Mouse (Mus musculus): ENCODE data around the gene Mob2. TPM values are rescaled to one million over a fixed set of nuclear protein-coding genes. Genes with fewer than 3 reads are reported as not detected.

Mob2 gene
- total RNA-seq, 2 experiments from 2014 or later: 50.1 to 52.1 TPM

- DNase-seq (ENCODE audit: low spot score in 2 of 2): no peak
These were observed 30.8 kb downstream of the Mob2 start for GRCm38 (mm10) chr7:142030073-142030472.

- DNase-seq (ENCODE audit: low spot score in 2 of 2): no peak
These were observed 34.9 kb downstream of the Mob2 start for GRCm38 (mm10) chr7:142025926-142026325.

GRCm38 (mm10) chr7:142025196-142025595, 35.7 kb downstream of the Mob2 start:
- no peak for DNase-seq (ENCODE audit: low spot score in 2 of 2)

GRCm38 (mm10) chr7:142020827-142021226, 40.0 kb downstream of the Mob2 start:
- DNase-seq (ENCODE audit: low spot score in 2 of 2): no peak

- DNase-seq (ENCODE audit: low spot score in 2 of 2): no peak
These were observed 41.2 kb downstream of the Mob2 start for GRCm38 (mm10) chr7:142019699-142020098.

- DNase-seq (ENCODE audit: low spot score in 2 of 2): no peak
These were observed 44.3 kb downstream of the Mob2 start for GRCm38 (mm10) chr7:142016562-142016961.

- no peak for DNase-seq (ENCODE audit: low spot score in 2 of 2)
These were observed 59.1 kb downstream of the Mob2 start for GRCm38 (mm10) chr7:142001597-142002340.

- no peak for DNase-seq (ENCODE audit: low spot score in 2 of 2)
These were observed 60.2 kb downstream of the Mob2 start for GRCm38 (mm10) chr7:142000661-142001060.

- DNase-seq (ENCODE audit: low spot score in 2 of 2): no peak
These were observed 66.7 kb downstream of the Mob2 start for GRCm38 (mm10) chr7:141994121-141994520.

- no peak for DNase-seq (ENCODE audit: low spot score in 2 of 2)
These were observed 69.7 kb downstream of the Mob2 start for GRCm38 (mm10) chr7:141991183-141991582.

GRCm38 (mm10) chr7:141988314-141988806, 72.5 kb downstream of the Mob2 start:
- no peak for DNase-seq (ENCODE audit: low spot score in 2 of 2)

- DNase-seq (ENCODE audit: low spot score in 2 of 2): no peak
These were observed 79.6 kb downstream of the Mob2 start for GRCm38 (mm10) chr7:141981237-141981636.

GRCm38 (mm10) chr7:141979247-141979646, 81.6 kb downstream of the Mob2 start:
- DNase-seq (ENCODE audit: low spot score in 2 of 2): no peak

GRCm38 (mm10) chr7:141978003-141978402, 82.9 kb downstream of the Mob2 start:
- no peak for DNase-seq (ENCODE audit: low spot score in 2 of 2)

- no peak for DNase-seq (ENCODE audit: low spot score in 2 of 2)
These were observed 87.8 kb downstream of the Mob2 start for GRCm38 (mm10) chr7:141972831-141973619.

- DNase-seq (ENCODE audit: low spot score in 2 of 2): no peak
These were observed 94.6 kb downstream of the Mob2 start for GRCm38 (mm10) chr7:141966281-141966680.

- no peak for DNase-seq (ENCODE audit: low spot score in 2 of 2)
These were observed 98.3 kb downstream of the Mob2 start for GRCm38 (mm10) chr7:141962521-141962920.

- no peak for DNase-seq (ENCODE audit: low spot score in 2 of 2)
These were observed 99.4 kb downstream of the Mob2 start for GRCm38 (mm10) chr7:141961491-141961890.

GRCm38 (mm10) chr7:141960926-141961325, 99.9 kb downstream of the Mob2 start:
- DNase-seq (ENCODE audit: low spot score in 2 of 2): no peak

- no peak for DNase-seq (ENCODE audit: low spot score in 2 of 2)
These were observed 101.7 kb downstream of the Mob2 start for GRCm38 (mm10) chr7:141959133-141959532.

All from adrenal gland, postnatal 4 days (tissue).